Mouse (Mus musculus) cerebellum, adult 2 months (tissue): ENCODE data around the gene Ddr2. TPM values are rescaled to one million over a fixed set of nuclear protein-coding genes. Genes with fewer than 3 reads are reported as not detected.
"Not testable (repeated sequence)": the region's sequence is repeated elsewhere in the genome, so short reads cannot be mapped to it uniquely, and the experiment has no call there.

Experiments used
- DNase-seq, 2 experiments: peaks; one replicate each; pipeline ENCODE4 v3.0.0; 2021
- H3K27ac ChIP-seq: fragments of 200-500 bp; 2 replicates; pipeline ENCODE4 v1.5.1; 2012; ENCODE audit warnings: low read length, control low read depth, inconsistent platforms; ENCODE audit not compliant: insufficient read depth
- H3K27me3 ChIP-seq: fragments of 200-500 bp; 2 replicates; pipeline ENCODE4 v1.6.1; 2012; ENCODE audit warnings: inconsistent platforms, mild to moderate bottlenecking, low read length, moderate library complexity; ENCODE audit not compliant: control insufficient read depth, insufficient read depth
- H3K4me1 ChIP-seq: fragments of 200-500 bp; 2 replicates; pipeline ENCODE4 v1.6.1; 2011; ENCODE audit warnings: low read length; ENCODE audit not compliant: control insufficient read depth, insufficient read depth
- H3K4me3 ChIP-seq: fragments of 200-500 bp; replicated peaks from 2 replicates; pipeline ENCODE3; 2011; ENCODE audit warnings: mild to moderate bottlenecking, low read depth, low read length, control low read depth; ENCODE audit not compliant: insufficient read depth
- CTCF ChIP-seq: fragments of 200-500 bp; IDR thresholded peaks from 2 replicates; pipeline ENCODE4 v1.5.1; 2011; ENCODE audit warnings: low read depth, mild to moderate bottlenecking, control low read depth, low read length, moderate library complexity, borderline replicate concordance; ENCODE audit not compliant: insufficient read depth
- POLR2A ChIP-seq: fragments of 200-500 bp; IDR thresholded peaks from 2 replicates; pipeline ENCODE4 v1.6.1; 2011; ENCODE audit warnings: low read length, control low read depth, borderline replicate concordance; ENCODE audit not compliant: insufficient read depth
- WGBS: fragments of 180-500 bp; shearing (Covaris S2); methylation state at CpG from one replicate; pipeline ENCODE4 v1.1.7; 2018; 5-methylcytosine and 5-hydroxymethylcytosine counted together
- polyA plus RNA-seq: library from polyadenylated mRNA; depleted of rRNA; stranded (reverse); fragments of >200 nt; gene quantifications from 2 replicates; pipeline ENCODE4 v1.2.3, GENCODE M21; 2012

Gene Ddr2
- polyA plus RNA-seq, 1 experiment = 2.1 TPM

DNA sequence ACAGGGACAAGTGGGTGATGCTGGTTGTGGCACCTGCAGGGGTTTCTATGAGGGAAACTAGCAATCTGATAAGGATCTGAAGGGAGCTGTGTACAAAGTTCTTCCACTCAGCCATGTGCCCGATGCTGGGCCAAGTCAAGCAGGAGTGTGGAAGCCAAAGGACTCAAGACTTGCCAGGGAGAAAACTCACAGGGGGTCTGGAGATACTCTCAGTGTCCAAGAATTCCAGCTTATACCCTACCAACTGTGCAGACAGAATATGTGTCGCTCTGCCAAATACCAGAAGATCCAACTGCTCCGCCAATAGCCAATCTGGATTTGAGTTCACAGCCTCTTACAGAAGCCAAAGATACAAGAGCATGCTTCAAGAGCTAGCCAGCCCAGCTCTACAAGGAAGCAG is 95.8 kb downstream of the Ddr2 start:
- Histone ChIP-seq H3K27me3 (no peaks in the 10 kb centered on the region), H3K27ac (no peak overlapping the region), H3K4me3 (no peak overlapping the region), H3K4me1 (no peaks in the 10 kb centered on the region)
- no peak for TF ChIP-seq CTCF
- TF ChIP-seq POLR2A = no peak
- 19% methylated on average over 3 of the region's 3 CpGs for WGBS
- peak in 1 of 2 experiments; percentile 6 for DNase-seq

DNA sequence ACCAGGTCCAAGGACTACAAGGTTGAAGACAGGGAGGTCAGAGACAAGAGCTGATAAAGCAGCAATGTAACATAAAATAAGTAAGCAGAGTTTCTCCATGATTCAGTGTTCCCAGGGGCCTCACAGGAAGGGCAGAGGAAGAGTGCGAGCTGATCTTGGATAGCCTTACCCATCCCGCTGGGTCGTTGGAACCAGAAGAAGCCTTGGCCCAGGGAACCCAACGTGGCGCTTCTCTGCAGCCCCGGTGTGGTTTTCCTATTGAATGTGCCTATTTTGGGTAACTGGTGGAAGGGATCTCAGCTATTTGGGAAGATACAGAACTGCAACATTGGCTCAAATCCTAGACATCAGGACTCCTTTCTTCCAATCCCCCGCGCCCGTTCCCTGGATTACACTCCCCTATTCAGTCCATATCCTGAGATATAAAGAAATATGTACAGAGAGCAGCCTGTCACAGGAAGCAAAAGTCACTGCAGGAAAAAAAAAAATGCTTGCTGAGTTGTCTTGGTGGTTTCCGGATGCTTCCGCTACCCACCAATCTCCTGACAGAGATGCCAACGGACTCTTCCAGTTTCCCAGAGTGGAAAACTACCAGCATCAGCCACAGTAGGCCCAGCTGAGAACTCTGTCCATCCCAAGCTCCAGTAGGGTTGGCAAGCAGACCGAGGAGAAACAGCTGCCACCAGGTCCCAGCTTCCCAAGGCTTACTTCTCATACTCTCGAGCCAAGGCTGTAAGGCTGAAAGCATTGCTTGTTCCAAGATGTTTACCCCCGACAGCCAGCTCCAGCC is 99.7 kb downstream of the Ddr2 start:
- peak; percentile 52 to 62 for DNase-seq

DNA sequence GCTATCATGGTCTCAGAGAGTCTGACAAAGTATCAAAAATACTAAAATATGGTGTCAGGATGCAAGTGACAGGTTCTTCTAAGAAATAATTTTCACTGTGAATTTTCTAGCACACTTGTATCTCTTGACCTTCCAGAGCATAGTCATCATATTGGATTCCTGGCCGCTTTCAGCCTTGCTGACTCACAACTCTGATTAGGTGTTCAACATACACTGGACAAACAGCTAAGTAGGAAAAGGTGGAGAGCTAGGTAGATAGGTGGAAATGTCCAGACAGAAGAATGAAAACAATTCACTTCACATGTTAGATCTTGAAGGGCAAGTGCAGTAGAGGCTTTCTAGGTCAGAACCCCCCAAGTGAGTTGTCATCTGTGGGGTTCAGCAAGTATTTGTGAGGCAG is 101.3 kb downstream of the Ddr2 start:
- H3K27me3 ChIP-seq = no peaks in the 10 kb centered on the region
- no peak overlapping the region for H3K4me3 ChIP-seq
- TF ChIP-seq POLR2A (no peak), CTCF (no peak)
- no peak for DNase-seq
- WGBS = 94% methylated on average over 1 of the region's 1 CpGs
- no peaks in the 10 kb centered on the region for H3K4me1 ChIP-seq
- H3K27ac ChIP-seq = no peak overlapping the region

More for the DNA sequence above, 99.7 kb downstream of the Ddr2 start:
- TF ChIP-seq CTCF (no peak), POLR2A (no peak)
- Histone ChIP-seq H3K27ac (no peak overlapping the region), H3K27me3 (no peaks in the 10 kb centered on the region), H3K4me1 (no peaks in the 10 kb centered on the region), H3K4me3 (no peak overlapping the region)
- WGBS = 31% methylated on average over 15 of the region's 15 CpGs

DNA sequence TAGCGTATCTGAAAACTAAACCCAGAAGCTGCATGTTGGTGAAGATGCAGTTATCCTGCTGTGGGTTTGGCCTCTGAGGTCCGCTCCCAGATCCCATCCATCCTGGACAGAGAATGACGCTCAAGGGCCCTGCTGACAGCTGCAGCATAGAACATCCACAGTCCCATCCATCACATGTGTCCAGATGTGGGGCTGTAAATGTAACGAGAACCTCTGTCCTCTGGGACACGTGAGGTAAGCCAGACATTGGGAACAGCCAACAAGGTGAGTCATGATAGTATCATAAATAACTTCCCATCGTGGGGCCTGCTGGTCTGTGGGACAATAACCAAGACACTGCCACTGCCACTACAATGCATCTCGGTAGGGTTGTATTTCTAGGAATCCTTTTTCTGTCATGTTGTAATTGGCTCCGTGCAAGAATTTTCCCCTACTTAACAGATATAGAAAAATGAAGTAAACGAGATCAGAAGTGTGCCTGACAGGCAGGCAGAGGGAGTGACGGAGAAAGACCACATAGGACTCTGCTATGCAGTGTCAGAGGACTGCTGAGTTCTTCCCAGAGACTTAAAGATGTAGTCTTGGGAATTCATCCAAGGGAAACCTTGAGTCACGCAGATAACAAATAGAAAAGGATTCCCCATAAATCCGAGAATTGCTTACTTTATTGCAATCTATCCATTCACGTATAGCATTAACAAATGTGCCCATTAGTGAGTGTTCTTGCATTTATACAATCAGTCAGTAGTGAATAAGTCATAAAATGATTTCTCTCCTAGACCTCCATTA is 101.9 kb downstream of the Ddr2 start:
- Histone ChIP-seq H3K4me3 (no peak overlapping the region), H3K4me1 (no peaks in the 10 kb centered on the region), H3K27me3 (no peaks in the 10 kb centered on the region), H3K27ac (no peak overlapping the region)
- no peak for TF ChIP-seq CTCF
- no peak for TF ChIP-seq POLR2A
- 87% methylated on average over 13 of the region's 13 CpGs for WGBS
- no peak for DNase-seq

DNA sequence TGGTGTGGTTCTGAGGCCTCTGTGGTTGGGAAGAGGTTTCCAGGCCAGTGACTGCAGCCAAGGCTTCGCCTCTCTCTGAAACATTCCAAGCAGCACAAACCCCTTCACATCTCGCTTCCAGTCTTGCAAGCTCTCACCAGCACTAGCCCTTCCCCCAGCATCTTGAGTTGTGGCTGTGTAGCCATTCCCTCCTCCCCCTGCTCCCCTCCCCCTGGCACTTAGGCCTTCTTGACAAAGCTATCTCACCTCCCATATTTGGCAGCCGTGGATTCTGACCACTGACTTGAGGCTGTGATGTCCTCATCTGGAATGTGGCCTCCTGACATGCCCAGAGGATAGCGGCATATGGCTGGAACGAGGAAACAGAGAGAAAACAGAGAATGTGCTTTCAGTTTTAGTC is 104.0 kb downstream of the Ddr2 start:
- Histone ChIP-seq H3K27ac (no peak overlapping the region), H3K4me1 (no peaks in the 10 kb centered on the region), H3K27me3 (no peaks in the 10 kb centered on the region), H3K4me3 (no peak overlapping the region)
- 64% methylated on average over 5 of the region's 5 CpGs for WGBS
- no peak for DNase-seq
- no peak for TF ChIP-seq CTCF
- no peak for TF ChIP-seq POLR2A

DNA sequence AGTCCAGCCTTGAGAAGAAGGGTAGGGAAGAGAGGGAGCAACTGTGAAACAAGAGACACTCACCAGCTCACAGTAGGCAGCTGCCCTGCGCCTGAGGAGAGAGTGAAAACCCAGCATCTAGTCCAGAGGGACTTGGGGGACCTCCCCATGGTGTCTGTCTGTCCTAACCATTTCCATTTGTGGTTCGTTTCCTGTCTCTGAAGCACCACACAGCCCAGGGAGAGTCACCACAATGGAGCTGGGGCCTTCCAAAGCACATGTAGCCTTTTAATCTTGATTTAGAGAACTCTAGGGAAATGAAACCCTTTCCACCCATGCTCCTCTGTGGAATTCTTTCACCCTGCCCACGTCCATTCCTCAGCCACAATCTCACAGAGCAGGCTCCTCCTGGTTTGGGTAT is 105.3 kb downstream of the Ddr2 start:
- no peak overlapping the region for H3K27ac ChIP-seq
- no peak for DNase-seq
- no peaks in the 10 kb centered on the region for H3K27me3 ChIP-seq
- H3K4me3 ChIP-seq = no peak overlapping the region
- 85% methylated on average over 3 of the region's 3 CpGs for WGBS
- no peak for TF ChIP-seq POLR2A
- H3K4me1 ChIP-seq = no peaks in the 10 kb centered on the region

DNA sequence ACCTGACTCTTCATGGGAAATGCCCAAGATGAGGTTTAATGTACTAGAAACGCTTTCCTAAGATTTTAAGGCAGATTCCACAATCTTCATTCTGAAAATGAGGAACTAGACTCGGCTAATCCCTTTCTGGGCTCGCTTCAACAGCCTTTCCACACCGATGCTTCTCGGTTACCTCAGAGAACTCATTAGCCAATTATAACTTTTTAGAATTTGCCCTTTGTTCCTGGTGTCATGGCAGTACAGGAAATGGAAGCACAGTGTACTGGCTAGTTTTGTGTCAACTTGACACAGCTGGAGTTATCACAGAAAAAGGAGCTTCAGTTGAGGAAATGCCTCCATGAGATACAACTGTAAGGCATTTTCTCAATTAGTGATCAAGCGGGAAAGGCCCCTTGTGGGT is 116.7 kb downstream of the Ddr2 start:
- not testable (repeated sequence) for H3K4me3 ChIP-seq, DNase-seq, H3K4me1 ChIP-seq, H3K27ac ChIP-seq, H3K27me3 ChIP-seq
- 84% methylated on average over 6 of the region's 6 CpGs for WGBS

DNA sequence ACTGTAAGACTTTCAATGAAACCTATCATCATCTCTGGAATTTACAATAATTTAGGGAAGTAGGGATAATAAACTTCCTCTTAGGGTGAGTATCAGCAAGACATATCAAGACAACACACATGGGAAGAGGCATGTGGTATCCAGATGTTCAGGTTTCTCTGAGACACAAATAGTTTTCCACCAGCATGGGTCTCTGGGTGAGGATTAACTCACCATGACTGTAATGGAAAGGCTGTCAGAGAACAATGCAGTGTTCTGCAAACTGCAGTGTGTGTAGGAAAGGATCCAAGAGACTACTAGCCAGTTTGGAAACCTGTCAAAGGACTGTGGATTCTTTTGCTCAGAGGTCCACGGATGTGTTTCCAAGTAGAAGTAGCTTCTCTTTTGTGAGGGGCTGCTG is 124.4 kb downstream of the Ddr2 start:
- no peak overlapping the region for H3K4me3 ChIP-seq
- no peak overlapping the region for H3K27ac ChIP-seq
- no peaks in the 10 kb centered on the region for H3K27me3 ChIP-seq
- WGBS = 4% methylated on average over 1 of the region's 1 CpGs
- no peak for TF ChIP-seq CTCF
- DNase-seq = no peak
- H3K4me1 ChIP-seq = no peaks in the 10 kb centered on the region
